Mouse (Mus musculus) bone marrow, adult 2 months (tissue): ENCODE measurements around the gene Phb2. TPM values are rescaled to one million over a fixed set of nuclear protein-coding genes. Genes with fewer than 3 reads are reported as not detected.
"Not testable (repeated sequence)": the region's sequence is repeated elsewhere in the genome, so short reads cannot be mapped to it uniquely, and the experiment has no call there.

ENCODE experiments used
- H3K27ac ChIP-seq: fragments of 200-500 bp; 2 replicates; pipeline ENCODE4 v1.5.1; 2012; ENCODE audit warnings: low read depth, mild to moderate bottlenecking, control low read depth, inconsistent platforms, low read length; ENCODE audit not compliant: control insufficient read depth, poor library complexity, insufficient read depth
- H3K4me1 ChIP-seq: fragments of 200-500 bp; 2 replicates; pipeline ENCODE4 v1.6.1; 2011; ENCODE audit warnings: low read length; ENCODE audit not compliant: control insufficient read depth, insufficient read depth
- H3K4me3 ChIP-seq: fragments of 200-500 bp; replicated peaks from 2 replicates; pipeline ENCODE3; 2011; ENCODE audit warnings: mild to moderate bottlenecking, low read depth, low read length, control low read depth; ENCODE audit not compliant: control insufficient read depth
- CTCF ChIP-seq: fragments of 200-500 bp; IDR thresholded peaks from 2 replicates; pipeline ENCODE4 v1.5.1; 2011; ENCODE audit warnings: low read length, control low read depth; ENCODE audit not compliant: control insufficient read depth, insufficient read depth
- POLR2A ChIP-seq: fragments of 200-500 bp; IDR thresholded peaks from 2 replicates; pipeline ENCODE4 v1.6.1; 2011; ENCODE audit warnings: low read depth, mild to moderate bottlenecking, control low read depth, low read length, borderline replicate concordance; ENCODE audit not compliant: control insufficient read depth
- WGBS: fragments of 180-500 bp; shearing (Covaris S2); methylation state at CpG from one replicate; pipeline ENCODE4 v1.1.7; 2018; 5-methylcytosine and 5-hydroxymethylcytosine counted together
- polyA plus RNA-seq: library from polyadenylated mRNA; stranded (reverse); fragments of >200 nt; gene quantifications from 2 replicates; pipeline ENCODE4 v1.2.4, GENCODE M21; 2011; ENCODE audit warnings: low replicate concordance; ENCODE audit not compliant: missing spikeins, insufficient read depth, insufficient read length

Phb2 gene
- polyA plus RNA-seq, 1 experiment: 213 TPM

GRCm38 (mm10) chr6:124672100-124672499 lies 40.0 kb upstream of the Phb2 start:
- 52% methylated on average over 6 of the region's 6 CpGs for WGBS
- Histone ChIP-seq H3K27ac (no peak overlapping the region), H3K4me3 (no peak overlapping the region), H3K4me1 (peaks cover 1% of the 10 kb centered on the region; the same call in 1 of the 2 replicates)
- TF ChIP-seq CTCF (no peak), POLR2A (no peak)

- Histone ChIP-seq H3K4me1 (peaks cover 1% of the 10 kb centered on the region; the same call in 1 of the 2 replicates), H3K27ac (no peak overlapping the region), H3K4me3 (no peak overlapping the region)
- TF ChIP-seq POLR2A (no peak), CTCF (no peak)
- WGBS: 93% methylated on average over 9 of the region's 9 CpGs
These were observed 38.5 kb upstream of the Phb2 start for GRCm38 (mm10) chr6:124673619-124674018.

GRCm38 (mm10) chr6:124674591-124674990 lies 37.5 kb upstream of the Phb2 start:
- Histone ChIP-seq H3K4me1 (no peaks in the 10 kb centered on the region; the same call in 1 of the 2 replicates), H3K27ac (no peak overlapping the region)
- 93% methylated on average over 7 of the region's 7 CpGs for WGBS

GRCm38 (mm10) chr6:124676171-124676570 lies 36.0 kb upstream of the Phb2 start:
- no peak overlapping the region for H3K27ac ChIP-seq
- H3K4me3 ChIP-seq: no peak overlapping the region
- no peaks in the 10 kb centered on the region for H3K4me1 ChIP-seq
- 82% methylated on average over 6 of the region's 6 CpGs for WGBS
- no peak for TF ChIP-seq POLR2A
- no peak for TF ChIP-seq CTCF

More at GRCm38 (mm10) chr6:124674591-124674990, 37.5 kb upstream of the Phb2 start:
- H3K4me3 ChIP-seq: no peak overlapping the region
- no peak for TF ChIP-seq POLR2A
- TF ChIP-seq CTCF: no peak

GRCm38 (mm10) chr6:124678769-124679168 lies 33.4 kb upstream of the Phb2 start:
- Histone ChIP-seq H3K27ac (no peak overlapping the region), H3K4me1 (no peaks in the 10 kb centered on the region; the same call in 1 of the 2 replicates), H3K4me3 (no peak overlapping the region)
- WGBS: 92% methylated on average over 7 of the region's 7 CpGs
- no peak for TF ChIP-seq POLR2A
- TF ChIP-seq CTCF: no peak

GRCm38 (mm10) chr6:124679486-124679885 lies 32.6 kb upstream of the Phb2 start:
- Histone ChIP-seq H3K4me3 (no peak overlapping the region), H3K4me1 (no peaks in the 10 kb centered on the region; the same call in 1 of the 2 replicates), H3K27ac (no peak overlapping the region)
- TF ChIP-seq POLR2A (no peak), CTCF (no peak)
- 92% methylated on average over 3 of the region's 3 CpGs for WGBS

- H3K27ac ChIP-seq, H3K4me1 ChIP-seq, H3K4me3 ChIP-seq: not testable (repeated sequence)
- WGBS: 49% methylated on average over 6 of the region's 6 CpGs
These were observed 29.8 kb upstream of the Phb2 start for GRCm38 (mm10) chr6:124682291-124682690.

- H3K4me1 ChIP-seq: peaks cover 1% of the 10 kb centered on the region; the same call in 1 of the 2 replicates
These were observed 28.3 kb upstream of the Phb2 start for GRCm38 (mm10) chr6:124683591-124684417.

More at GRCm38 (mm10) chr6:124683591-124684417, 28.3 kb upstream of the Phb2 start:
- Histone ChIP-seq H3K27ac (no peak overlapping the region), H3K4me3 (no peak overlapping the region)
- no peak for TF ChIP-seq CTCF
- no peak for TF ChIP-seq POLR2A
- WGBS: 45% methylated on average over 14 of the region's 14 CpGs
